ENCODE assay signal across 22 mouse cellular contexts in genomic region chr9:21193786-21194185, GRCm38 (mm10). TPM values are rescaled to one million over a fixed set of nuclear protein-coding genes. Genes with fewer than 3 reads are reported as not detected.
"Had no signal": no experiment of that assay in that cellular context is flagged by ENCODE, and none has a peak within 500 bp of the region (broad histone marks: within the 10 kb centered on the region; RNA-seq: fewer than 3 reads in every experiment).

No protein-coding gene starts in this region.

- DNase-seq: gastrocnemius, adult 2 months; gastrocnemius, postnatal 10 days; gastrocnemius, postnatal 25 days; heart, adult 18-20 months; heart, postnatal 10 days; kidney, adult 18-20 months; kidney, adult 8-10 months; kidney, postnatal 10 days; kidney, postnatal 25 days; kidney, postnatal 4 days; left cerebral cortex, postnatal 4 days had no signal

- ATAC-seq: hindbrain, embryonic 16.5 days; inflammation-experienced regulatory T-cells, adult 6 months; intestine, embryonic 15.5 days; intestine, postnatal 0 days; liver, embryonic 12.5 days had no signal

- H3K27me3 ChIP-seq: heart, embryonic 12.5 days; hindbrain, embryonic 12.5 days; intestine, embryonic 15.5 days; limb, embryonic 13.5 days; limb, embryonic 15.5 days; liver, embryonic 12.5 days had no signal

- H3K4me3 ChIP-seq: gastrocnemius, adult 2 months; heart, embryonic 10.5 days; heart, embryonic 12.5 days; hindbrain, embryonic 12.5 days; intestine, embryonic 15.5 days; layer of hippocampus, adult 2 months; limb, embryonic 13.5 days; limb, embryonic 15.5 days; liver, embryonic 12.5 days had no signal

- H3K36me3 ChIP-seq: hindbrain, embryonic 12.5 days; intestine, embryonic 15.5 days; limb, embryonic 13.5 days; limb, embryonic 15.5 days; liver, embryonic 12.5 days had no signal

RNA-seq across cellular contexts. Expression of gene S1pr5, which starts 54.5 kb away (rescaled TPM):
- polyA plus RNA-seq: intestine, embryonic 15.5 days; intestine, postnatal 0 days had no signal
